Mouse (Mus musculus): Measurements from ENCODE around the gene Hipk2. TPM values are rescaled to one million over a fixed set of nuclear protein-coding genes. Genes with fewer than 3 reads are reported as not detected.

Hipk2 gene
- polyA plus RNA-seq, 1 experiment from 2014 or later: 9.5 TPM

DNA sequence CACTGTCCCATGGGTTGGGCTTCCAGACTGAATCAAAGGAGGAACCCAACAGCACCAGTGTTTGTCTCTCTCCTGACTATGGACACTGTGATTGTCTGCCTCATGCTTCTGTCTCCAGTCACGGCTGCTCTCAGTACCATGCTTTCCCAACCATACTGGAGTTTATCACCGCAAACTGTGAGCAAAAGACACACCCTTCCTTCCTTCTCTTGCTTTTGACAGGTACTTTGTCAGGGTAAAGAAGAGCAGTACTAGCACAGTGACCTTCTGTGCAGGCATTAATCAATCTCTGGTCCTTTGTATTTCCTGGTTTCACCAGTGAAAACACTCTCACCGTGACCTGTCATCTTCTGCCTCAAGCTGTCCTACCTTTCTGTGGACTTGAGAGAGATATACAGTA lies 25.7 kb upstream of the Hipk2 start:
- H3K4me3 ChIP-seq: no peak overlapping the region
- no peaks in the 10 kb centered on the region for H3K27me3 ChIP-seq (replicated peaks)
- no peaks in the 10 kb centered on the region for H3K36me3 ChIP-seq
- H3K4me1 ChIP-seq: peaks cover 16% of the 10 kb centered on the region
- 54% methylated on average over 3 of the region's 3 CpGs for WGBS
- no peaks in the 10 kb centered on the region for H3K9me3 ChIP-seq
- no peak overlapping the region for H3K9ac ChIP-seq
- ATAC-seq (ENCODE audit: extremely low read depth, insufficient number of reproducible peaks, low FRiP score, low TSS enrichment): no peak
- no peak overlapping the region for H3K4me2 ChIP-seq
- no peak overlapping the region for H3K27ac ChIP-seq (replicated peaks)

GRCm38 (mm10) chr6:38901152-38901551 lies 25.2 kb upstream of the Hipk2 start:
- H3K36me3 ChIP-seq: no peaks in the 10 kb centered on the region
- ATAC-seq (ENCODE audit: extremely low read depth, insufficient number of reproducible peaks, low FRiP score, low TSS enrichment): no peak
- H3K9me3 ChIP-seq: no peaks in the 10 kb centered on the region
- no peaks in the 10 kb centered on the region for H3K27me3 ChIP-seq (replicated peaks)
- no peak overlapping the region for H3K4me3 ChIP-seq
- WGBS: 69% methylated on average over 4 of the region's 4 CpGs
- H3K27ac ChIP-seq (replicated peaks): no peak overlapping the region
- peak overlapping the region; percentile 7; the same call in 1 of the 2 replicates for H3K4me2 ChIP-seq
- no peak overlapping the region for H3K9ac ChIP-seq
- H3K4me1 ChIP-seq: peaks cover 18% of the 10 kb centered on the region

DNA sequence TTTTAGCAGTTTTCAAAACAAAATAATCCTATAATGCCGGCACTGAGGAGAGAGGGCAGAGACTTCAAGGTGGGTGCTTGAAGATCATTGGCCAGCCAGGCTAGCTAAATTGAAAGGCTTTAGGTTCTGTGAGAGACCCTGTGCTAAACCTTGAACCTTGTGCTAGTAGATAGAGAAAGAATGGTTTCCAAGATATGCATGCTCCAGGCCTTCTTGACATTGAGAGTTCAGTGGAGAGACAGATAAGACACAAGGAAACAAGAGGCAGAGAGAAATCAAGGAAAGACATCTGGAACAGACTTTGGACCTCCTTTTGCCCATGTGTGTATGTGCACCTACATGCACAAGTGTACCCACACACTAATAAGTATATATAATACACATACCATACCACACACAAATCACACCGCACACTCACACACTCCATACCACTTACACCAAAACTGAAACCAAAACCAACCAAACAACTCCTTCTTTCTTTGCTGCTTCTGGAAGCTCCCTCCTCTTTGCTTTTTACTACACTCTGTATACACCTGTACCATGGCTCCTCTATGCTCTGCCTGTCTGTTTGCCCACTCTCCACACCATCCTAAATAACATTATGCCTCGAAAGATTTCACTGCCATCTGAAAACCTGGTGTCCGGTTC lies 24.6 kb upstream of the Hipk2 start:
- Histone ChIP-seq H3K9me3 (no peaks in the 10 kb centered on the region), H3K4me3 (no peak overlapping the region), H3K9ac (no peak overlapping the region), H3K36me3 (no peaks in the 10 kb centered on the region), H3K4me1 (peaks cover 18% of the 10 kb centered on the region), H3K27ac (replicated peaks) (peak overlapping the region; percentile 48; the same call in 1 of the 2 replicates), H3K27me3 (replicated peaks) (no peaks in the 10 kb centered on the region), H3K4me2 (peak overlapping the region; percentile 7; the same call in 1 of the 2 replicates)
- 82% methylated on average over 4 of the region's 4 CpGs for WGBS
- no peak for ATAC-seq (ENCODE audit: extremely low read depth, insufficient number of reproducible peaks, low FRiP score, low TSS enrichment)

- H3K36me3 ChIP-seq: no peaks in the 10 kb centered on the region
- peak overlapping the region; percentile 7; the same call in 1 of the 2 replicates for H3K4me2 ChIP-seq
- H3K9ac ChIP-seq: no peak overlapping the region
- peak overlapping the region; percentile 48; the same call in 1 of the 2 replicates for H3K27ac ChIP-seq (replicated peaks)
- peak; percentile 58; the same call in 1 of the 2 replicates for ATAC-seq (ENCODE audit: extremely low read depth, insufficient number of reproducible peaks, low FRiP score, low TSS enrichment)
- peaks cover 18% of the 10 kb centered on the region for H3K4me1 ChIP-seq
- no peaks in the 10 kb centered on the region for H3K27me3 ChIP-seq (replicated peaks)
- H3K9me3 ChIP-seq: no peaks in the 10 kb centered on the region
- no peak overlapping the region for H3K4me3 ChIP-seq
- 62% methylated on average over 4 of the region's 4 CpGs for WGBS
Observed at GRCm38 (mm10) chr6:38900073-38900472, 24.1 kb upstream of the Hipk2 start.

DNA sequence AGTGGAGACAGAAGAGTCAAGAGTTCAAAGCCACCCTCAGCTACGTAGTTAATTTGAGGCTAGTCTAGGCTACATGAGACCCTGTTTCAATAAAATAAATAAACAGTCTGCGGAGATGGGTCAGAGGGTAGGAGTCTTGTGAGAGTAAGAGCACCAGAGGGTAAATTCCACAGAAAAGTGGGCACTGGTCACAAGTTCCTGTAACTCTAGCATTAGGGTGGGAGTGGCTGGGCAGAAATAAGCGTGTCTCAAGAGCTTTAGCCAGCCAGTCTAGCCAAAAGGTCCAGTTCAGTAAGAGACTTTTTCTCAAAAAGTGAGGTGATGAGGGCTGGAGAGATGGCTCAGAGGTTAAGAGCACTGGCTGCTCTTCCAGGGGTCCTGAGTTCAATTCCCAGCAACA lies 17.6 kb upstream of the Hipk2 start:
- WGBS: 79% methylated on average over 3 of the region's 3 CpGs
- Histone ChIP-seq H3K9me3 (no peaks in the 10 kb centered on the region), H3K4me1 (peaks cover 12% of the 10 kb centered on the region), H3K4me2 (no peak overlapping the region), H3K27ac (replicated peaks) (no peak overlapping the region), H3K4me3 (no peak overlapping the region), H3K9ac (no peak overlapping the region), H3K36me3 (no peaks in the 10 kb centered on the region), H3K27me3 (replicated peaks) (no peaks in the 10 kb centered on the region)
- ATAC-seq (ENCODE audit: extremely low read depth, insufficient number of reproducible peaks, low FRiP score, low TSS enrichment): no peak

DNA sequence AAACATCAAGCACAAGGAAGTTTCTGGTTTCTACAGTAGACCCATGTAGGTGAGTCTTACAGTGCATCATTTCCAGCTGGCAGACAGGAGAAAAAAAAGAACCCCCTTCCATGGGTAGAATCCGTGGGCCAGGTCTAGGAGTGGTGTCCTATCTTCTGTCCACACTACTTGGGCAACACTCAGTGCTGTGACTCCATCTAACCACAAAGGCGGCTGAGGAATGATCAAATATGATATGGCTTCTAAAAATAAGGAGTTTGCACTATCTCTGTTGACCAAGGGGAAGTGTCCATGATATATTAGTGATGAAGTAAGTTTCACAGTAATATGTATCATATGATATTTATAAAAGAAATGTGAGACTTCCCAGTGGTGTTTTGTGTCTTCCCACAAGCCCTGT lies 16.1 kb upstream of the Hipk2 start:
- Histone ChIP-seq H3K4me1 (peaks cover 6% of the 10 kb centered on the region), H3K4me2 (no peak overlapping the region), H3K9me3 (no peaks in the 10 kb centered on the region), H3K36me3 (no peaks in the 10 kb centered on the region), H3K27ac (replicated peaks) (no peak overlapping the region), H3K4me3 (no peak overlapping the region), H3K27me3 (replicated peaks) (no peaks in the 10 kb centered on the region), H3K9ac (no peak overlapping the region)
- ATAC-seq (ENCODE audit: extremely low read depth, insufficient number of reproducible peaks, low FRiP score, low TSS enrichment): no peak
- 49% methylated on average over 2 of the region's 2 CpGs for WGBS

DNA sequence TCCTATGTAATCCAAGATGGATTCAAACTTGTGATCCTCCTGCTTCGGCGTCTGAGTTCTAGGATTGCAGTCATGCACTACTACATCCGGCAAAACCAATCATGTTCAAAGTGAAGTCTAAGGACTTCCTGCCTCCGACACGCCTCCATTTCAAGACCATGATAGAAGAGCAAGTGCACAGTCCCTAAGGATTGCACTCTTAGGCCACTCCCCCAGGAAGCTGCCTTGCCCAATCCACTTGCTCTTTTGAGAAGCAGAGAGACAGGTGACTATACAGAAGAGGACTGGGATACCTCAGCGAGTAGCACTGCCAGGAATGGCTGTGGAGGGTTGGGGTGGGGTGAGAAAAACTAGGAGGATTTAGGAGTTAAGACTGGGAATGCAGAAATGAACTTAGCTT lies 13.2 kb upstream of the Hipk2 start:
- no peak overlapping the region for H3K4me3 ChIP-seq
- no peaks in the 10 kb centered on the region for H3K27me3 ChIP-seq (replicated peaks)
- no peak for ATAC-seq (ENCODE audit: extremely low read depth, insufficient number of reproducible peaks, low FRiP score, low TSS enrichment)
- no peak overlapping the region for H3K9ac ChIP-seq
- 0 out of 2 replicates have a peak, but pooled peaks cover 3% of the 10 kb centered on the region for H3K4me1 ChIP-seq
- no peak overlapping the region for H3K27ac ChIP-seq (replicated peaks)
- 65% methylated on average over 6 of the region's 6 CpGs for WGBS
- H3K36me3 ChIP-seq: no peaks in the 10 kb centered on the region
- H3K9me3 ChIP-seq: no peaks in the 10 kb centered on the region
- no peak overlapping the region for H3K4me2 ChIP-seq

DNA sequence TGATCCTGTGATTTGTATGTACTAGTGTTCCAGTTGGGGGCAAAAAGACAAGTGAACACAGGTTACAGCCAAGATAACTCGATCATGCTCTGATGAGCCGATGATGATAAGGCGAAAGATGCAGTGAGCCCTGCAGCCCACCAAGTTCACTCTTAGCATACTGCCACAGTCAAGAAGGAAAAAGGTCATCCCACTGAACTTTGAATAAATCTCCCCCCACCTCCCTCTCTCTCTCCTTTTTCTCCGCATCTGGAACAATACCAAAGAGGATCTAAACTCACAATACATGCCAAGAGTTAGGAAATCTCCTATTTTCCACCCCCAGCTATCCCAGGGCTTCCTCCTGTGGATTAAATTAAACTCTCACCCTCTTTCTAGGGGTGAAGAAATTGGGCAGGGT lies 11.5 kb upstream of the Hipk2 start:
- Histone ChIP-seq H3K4me3 (no peak overlapping the region), H3K4me2 (no peak overlapping the region), H3K9me3 (no peaks in the 10 kb centered on the region), H3K36me3 (no peaks in the 10 kb centered on the region), H3K9ac (no peak overlapping the region), H3K4me1 (peaks cover 12% of the 10 kb centered on the region), H3K27me3 (replicated peaks) (peaks cover 13% of the 10 kb centered on the region; the same call in 1 of the 2 replicates), H3K27ac (replicated peaks) (no peak overlapping the region)
- WGBS: 87% methylated on average over 4 of the region's 4 CpGs
- ATAC-seq (ENCODE audit: extremely low read depth, insufficient number of reproducible peaks, low FRiP score, low TSS enrichment): no peak

GRCm38 (mm10) chr6:38885132-38885531 lies 9.2 kb upstream of the Hipk2 start:
- H3K4me1 ChIP-seq: peaks cover 12% of the 10 kb centered on the region
- WGBS: 60% methylated on average over 1 of the region's 1 CpGs
- no peaks in the 10 kb centered on the region for H3K36me3 ChIP-seq
- peaks cover 22% of the 10 kb centered on the region; the same call in 1 of the 2 replicates for H3K27me3 ChIP-seq (replicated peaks)
- no peaks in the 10 kb centered on the region for H3K9me3 ChIP-seq
- H3K4me2 ChIP-seq: no peak overlapping the region
- H3K9ac ChIP-seq: no peak overlapping the region
- no peak overlapping the region for H3K4me3 ChIP-seq
- no peak overlapping the region for H3K27ac ChIP-seq (replicated peaks)
- ATAC-seq (ENCODE audit: extremely low read depth, insufficient number of reproducible peaks, low FRiP score, low TSS enrichment): no peak

DNA sequence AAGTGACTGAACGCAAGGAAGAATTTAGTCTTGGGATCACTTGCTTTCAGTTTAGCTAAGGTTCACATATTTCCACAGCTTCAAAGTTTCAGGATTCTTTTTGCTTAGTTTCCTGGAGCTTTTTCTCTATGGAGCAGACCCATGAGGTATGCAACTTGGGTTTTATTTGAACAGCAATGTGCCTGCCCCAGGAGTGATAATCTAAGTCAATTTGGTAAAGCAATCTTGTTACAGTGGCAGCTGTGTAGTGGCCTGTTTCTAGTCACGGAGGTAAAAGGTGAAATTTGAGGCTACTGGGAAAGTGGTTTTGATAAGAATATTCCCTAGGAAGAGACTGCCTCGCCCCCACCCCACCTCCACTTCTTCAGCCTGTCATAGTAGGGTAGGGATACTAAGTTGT lies 8.5 kb upstream of the Hipk2 start:
- Histone ChIP-seq H3K4me2 (no peak overlapping the region), H3K4me3 (no peak overlapping the region), H3K4me1 (peaks cover 12% of the 10 kb centered on the region), H3K27me3 (replicated peaks) (peaks cover 22% of the 10 kb centered on the region; the same call in 1 of the 2 replicates), H3K36me3 (no peaks in the 10 kb centered on the region), H3K9ac (no peak overlapping the region), H3K27ac (replicated peaks) (no peak overlapping the region), H3K9me3 (no peaks in the 10 kb centered on the region)
- 45% methylated on average over 3 of the region's 3 CpGs for WGBS
- no peak for ATAC-seq (ENCODE audit: extremely low read depth, insufficient number of reproducible peaks, low FRiP score, low TSS enrichment)

DNA sequence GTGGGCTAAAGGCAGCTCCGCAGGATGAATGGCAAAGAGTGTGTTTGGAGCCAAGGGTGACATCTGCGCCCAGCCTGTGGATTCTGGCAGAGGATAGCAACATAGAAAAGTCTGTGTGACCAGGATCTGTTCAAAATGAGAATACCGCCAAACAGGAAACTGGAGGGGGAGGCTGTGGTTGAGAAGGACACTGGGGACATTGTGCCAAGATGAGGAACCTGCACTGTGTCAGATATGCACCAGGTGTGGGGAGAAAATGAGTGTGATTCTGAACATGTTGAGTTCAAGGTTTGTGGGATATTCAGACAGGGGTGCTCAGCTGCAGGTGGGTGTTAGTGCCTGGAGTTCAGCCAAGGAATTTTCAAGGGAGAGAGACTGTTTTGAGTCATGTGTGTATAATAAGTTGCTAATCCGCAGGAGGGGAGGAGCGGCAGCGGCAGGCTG lies 6.8 kb upstream of the Hipk2 start:
- Histone ChIP-seq H3K27ac (replicated peaks) (no peak overlapping the region), H3K4me1 (peaks cover 12% of the 10 kb centered on the region), H3K9me3 (no peaks in the 10 kb centered on the region), H3K36me3 (no peaks in the 10 kb centered on the region), H3K9ac (no peak overlapping the region), H3K27me3 (replicated peaks) (peaks cover 27% of the 10 kb centered on the region; the same call in 1 of the 2 replicates), H3K4me3 (no peak overlapping the region), H3K4me2 (no peak overlapping the region)
- ATAC-seq (ENCODE audit: extremely low read depth, insufficient number of reproducible peaks, low FRiP score, low TSS enrichment): no peak
- 57% methylated on average over 6 of the region's 6 CpGs for WGBS

GRCm38 (mm10) chr6:38881975-38882374 lies 6.0 kb upstream of the Hipk2 start:
- Histone ChIP-seq H3K9me3 (no peaks in the 10 kb centered on the region), H3K9ac (no peak overlapping the region), H3K4me3 (no peak overlapping the region), H3K4me1 (peaks cover 16% of the 10 kb centered on the region), H3K4me2 (no peak overlapping the region), H3K36me3 (no peaks in the 10 kb centered on the region), H3K27me3 (replicated peaks) (peaks cover 27% of the 10 kb centered on the region; the same call in 1 of the 2 replicates), H3K27ac (replicated peaks) (no peak overlapping the region)
- no peak for ATAC-seq (ENCODE audit: extremely low read depth, insufficient number of reproducible peaks, low FRiP score, low TSS enrichment)
- WGBS: 74% methylated on average over 6 of the region's 6 CpGs

Measured in heart, embryonic 13.5 days (tissue).